Mouse (Mus musculus) kidney, embryonic 15.5 days (tissue): ENCODE measurements around the gene Ccdc92. TPM values are rescaled to one million over a fixed set of nuclear protein-coding genes. Genes with fewer than 3 reads are reported as not detected.
A peak's percentile ranks its signal among the peaks of the same experiment; 100 is the strongest.

Experiments used
- ATAC-seq: fragments of 200-750 bp; cut with Nextera tagmentation; replicated peaks from 2 replicates; pipeline ENCODE4 v1.8.0; 2017; ENCODE audit warnings: moderate TSS enrichment; ENCODE audit not compliant: low FRiP score
- H3K27ac ChIP-seq: fragments of 300-500 bp; sonication (generic); 2 replicates; pipeline ENCODE4 v1.5.1; 2015; ENCODE audit warnings: mild to moderate bottlenecking, inconsistent platforms
- H3K27me3 ChIP-seq: fragments of 300-500 bp; sonication (generic); 2 replicates; pipeline ENCODE4 v1.6.1; 2015; ENCODE audit warnings: inconsistent platforms
- H3K36me3 ChIP-seq: fragments of 300-500 bp; sonication (generic); 2 replicates; pipeline ENCODE4 v1.6.1; 2015; ENCODE audit warnings: inconsistent platforms
- H3K4me1 ChIP-seq: fragments of 300-500 bp; sonication (generic); 2 replicates; pipeline ENCODE4 v1.6.1; 2015; ENCODE audit warnings: inconsistent platforms
- H3K4me2 ChIP-seq: fragments of 300-500 bp; sonication (generic); 2 replicates; pipeline ENCODE4 v1.6.1; 2015; ENCODE audit warnings: moderate library complexity, mild to moderate bottlenecking, inconsistent platforms
- H3K4me3 ChIP-seq: fragments of 300-500 bp; sonication (generic); replicated peaks from 2 replicates; pipeline ENCODE4 v1.5.1; 2015; ENCODE audit warnings: mild to moderate bottlenecking, inconsistent platforms
- H3K9ac ChIP-seq: fragments of 300-500 bp; sonication (generic); 2 replicates; pipeline ENCODE4 v1.6.1; 2015; ENCODE audit warnings: mild to moderate bottlenecking, inconsistent platforms
- H3K9me3 ChIP-seq: fragments of 300-500 bp; sonication (generic); replicated peaks from 2 replicates; pipeline ENCODE4 v1.6.1; 2016; ENCODE audit warnings: inconsistent platforms
- WGBS: fragments of 180-500 bp; shearing (Covaris S2); methylation state at CpG from one replicate; pipeline ENCODE4 v1.1.7; 2015; ENCODE audit warnings: mixed read lengths; 5-methylcytosine and 5-hydroxymethylcytosine counted together
- polyA plus RNA-seq: library from polyadenylated mRNA; unstranded; fragments of >200 nt; fragmentation: Nextera tagmentation; extraction: Ambion mirVana; gene quantifications from 2 replicates; pipeline ENCODE4 v1.2.1, GENCODE M21; 2015

The Ccdc92 gene
- polyA plus RNA-seq, 1 experiment from 2014 or later = 9.1 TPM

DNA sequence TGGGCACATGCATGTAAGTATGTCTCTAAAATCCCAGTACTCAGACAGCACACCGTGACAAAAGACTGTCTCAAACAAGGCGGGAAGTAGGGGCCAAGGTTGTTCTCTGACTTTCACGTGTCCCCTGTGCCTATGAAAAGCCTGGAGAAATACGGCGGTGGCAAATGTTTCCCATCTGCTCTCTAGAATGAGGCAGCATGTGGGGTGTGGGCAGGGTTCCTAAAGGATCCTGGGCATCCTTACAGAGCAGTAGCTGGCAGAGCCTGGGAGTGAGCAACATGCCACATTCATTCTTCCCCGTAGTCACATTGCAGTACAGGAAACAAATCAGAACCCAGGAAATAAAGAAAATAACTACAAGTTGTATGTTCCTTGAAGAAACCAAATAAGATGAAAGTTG lies 21.7 kb upstream of the Ccdc92 start:
- no peak overlapping the region for H3K4me2 ChIP-seq
- no peak overlapping the region for H3K9ac ChIP-seq
- no peaks in the 10 kb centered on the region for H3K4me1 ChIP-seq
- H3K36me3 ChIP-seq = peaks cover 92% of the 10 kb centered on the region
- no peak overlapping the region for H3K27ac ChIP-seq
- no peaks in the 10 kb centered on the region for H3K9me3 ChIP-seq
- no peak for ATAC-seq
- H3K4me3 ChIP-seq = no peak overlapping the region
- no peaks in the 10 kb centered on the region for H3K27me3 ChIP-seq
- 88% methylated on average over 6 of the region's 6 CpGs for WGBS

DNA sequence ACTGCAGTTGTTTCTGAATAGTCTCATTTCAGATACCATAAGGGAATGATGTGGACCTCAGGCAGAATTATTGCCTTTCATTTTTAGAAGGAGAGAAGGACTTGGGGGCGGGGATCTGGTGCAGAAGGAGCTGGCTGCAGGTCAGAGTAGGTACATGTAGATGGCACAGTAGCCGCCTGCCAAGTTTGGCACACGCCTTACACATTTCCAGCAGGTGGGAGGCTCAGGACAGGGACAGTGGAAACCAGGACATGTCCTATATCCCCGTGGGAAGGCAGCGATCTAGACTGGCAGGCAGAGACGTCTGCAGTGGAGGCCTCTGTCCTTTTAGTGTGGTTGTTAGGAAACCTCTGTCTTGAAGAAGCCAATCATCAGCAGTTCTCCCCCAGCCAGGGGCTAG lies 17.6 kb upstream of the Ccdc92 start:
- Histone ChIP-seq H3K4me2 (no peak overlapping the region), H3K9me3 (no peaks in the 10 kb centered on the region), H3K27ac (no peak overlapping the region), H3K4me3 (no peak overlapping the region), H3K4me1 (peaks cover 19% of the 10 kb centered on the region; the same call in 1 of the 2 replicates), H3K36me3 (peaks cover 75% of the 10 kb centered on the region), H3K9ac (no peak overlapping the region), H3K27me3 (no peaks in the 10 kb centered on the region)
- no peak for ATAC-seq
- 90% methylated on average over 6 of the region's 6 CpGs for WGBS

DNA sequence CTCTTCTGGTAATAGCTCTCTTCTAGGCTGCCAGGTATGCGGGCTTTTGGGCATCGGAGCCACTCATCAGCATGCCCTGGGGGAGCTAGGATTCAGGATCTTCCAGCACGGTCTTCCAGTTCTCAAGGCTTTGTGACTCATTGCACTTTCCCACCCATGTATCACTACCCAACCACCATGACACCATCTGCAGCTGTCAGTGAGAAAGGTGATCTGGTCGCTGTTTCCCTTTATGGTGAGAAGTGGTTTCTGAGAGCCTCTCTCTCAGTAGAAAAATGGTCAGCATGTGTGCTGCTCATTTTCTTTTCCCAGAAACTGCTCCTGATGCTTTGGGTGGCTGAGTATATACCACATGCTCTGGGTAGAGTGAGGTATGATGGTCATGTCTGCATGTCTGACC lies 17.0 kb upstream of the Ccdc92 start:
- peaks cover 74% of the 10 kb centered on the region for H3K36me3 ChIP-seq
- WGBS = 77% methylated on average over 4 of the region's 4 CpGs
- H3K4me2 ChIP-seq = no peak overlapping the region
- ATAC-seq = no peak
- H3K27ac ChIP-seq = no peak overlapping the region
- H3K4me3 ChIP-seq = no peak overlapping the region
- H3K9me3 ChIP-seq = no peaks in the 10 kb centered on the region
- H3K9ac ChIP-seq = no peak overlapping the region
- no peaks in the 10 kb centered on the region for H3K27me3 ChIP-seq
- H3K4me1 ChIP-seq = peaks cover 21% of the 10 kb centered on the region; the same call in 1 of the 2 replicates

DNA sequence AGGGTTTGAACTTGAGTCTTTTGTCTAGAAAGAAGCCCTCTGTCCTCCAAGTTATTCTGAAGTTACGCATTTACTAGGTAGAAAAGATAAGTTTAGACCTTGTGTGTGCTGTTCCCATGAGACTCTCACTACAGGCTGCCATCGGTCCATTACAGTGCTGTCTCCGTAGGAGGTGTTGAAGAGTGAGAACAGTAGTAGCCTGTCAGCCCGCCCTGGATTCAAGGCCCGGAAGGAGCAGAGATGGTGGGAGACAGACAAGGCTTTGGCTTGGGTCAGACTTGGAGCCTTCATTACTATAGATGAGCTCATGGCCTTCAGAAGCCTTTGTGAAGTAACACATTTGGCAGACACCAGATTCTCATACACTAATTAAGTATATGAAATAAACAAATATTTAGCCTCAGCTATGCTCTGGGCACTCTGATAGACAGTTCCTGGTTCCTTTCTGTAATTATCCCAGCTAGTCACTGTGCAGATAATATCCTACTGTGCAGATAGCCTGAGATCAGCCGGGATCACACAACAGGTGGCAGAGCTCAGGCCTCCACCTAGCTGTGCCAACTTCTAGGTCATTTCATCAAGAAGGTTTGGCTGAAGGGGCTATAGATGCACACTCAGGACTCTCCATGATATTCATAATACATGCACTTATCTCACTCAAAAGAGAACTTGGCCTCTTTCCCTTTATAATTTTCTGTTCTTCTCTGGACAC lies 11.8 kb upstream of the Ccdc92 start:
- Histone ChIP-seq H3K9ac (no peak overlapping the region), H3K36me3 (peaks cover 40% of the 10 kb centered on the region), H3K4me2 (no peak overlapping the region), H3K9me3 (no peaks in the 10 kb centered on the region), H3K27ac (no peak overlapping the region), H3K4me3 (no peak overlapping the region), H3K4me1 (peaks cover 49% of the 10 kb centered on the region), H3K27me3 (no peaks in the 10 kb centered on the region)
- no peak for ATAC-seq
- 82% methylated on average over 6 of the region's 6 CpGs for WGBS

DNA sequence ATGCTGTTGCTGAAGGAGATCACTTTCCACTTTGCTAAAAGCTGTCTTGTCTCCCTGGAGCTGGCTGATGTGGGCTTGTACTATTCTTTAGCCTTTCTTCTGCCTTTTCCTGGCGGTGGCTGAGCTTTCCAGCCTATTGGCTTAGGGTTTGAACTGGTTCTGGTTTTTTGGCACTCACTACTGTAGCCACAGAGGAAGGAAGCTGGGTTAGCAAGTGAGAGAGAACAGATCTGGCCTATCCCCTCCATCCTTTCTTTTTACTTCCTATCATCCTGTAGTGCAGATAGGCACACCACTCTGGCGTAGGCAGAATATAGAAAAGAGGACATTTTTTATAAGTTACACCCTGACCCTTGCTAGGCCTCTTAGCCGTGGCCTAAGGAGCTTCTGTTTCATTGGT lies 10.9 kb upstream of the Ccdc92 start:
- ATAC-seq = no peak
- Histone ChIP-seq H3K4me3 (no peak overlapping the region), H3K4me1 (peaks cover 49% of the 10 kb centered on the region), H3K27me3 (no peaks in the 10 kb centered on the region), H3K4me2 (no peak overlapping the region), H3K36me3 (peaks cover 37% of the 10 kb centered on the region), H3K9ac (no peak overlapping the region), H3K27ac (no peak overlapping the region), H3K9me3 (no peaks in the 10 kb centered on the region)
- 75% methylated on average over 3 of the region's 3 CpGs for WGBS

DNA sequence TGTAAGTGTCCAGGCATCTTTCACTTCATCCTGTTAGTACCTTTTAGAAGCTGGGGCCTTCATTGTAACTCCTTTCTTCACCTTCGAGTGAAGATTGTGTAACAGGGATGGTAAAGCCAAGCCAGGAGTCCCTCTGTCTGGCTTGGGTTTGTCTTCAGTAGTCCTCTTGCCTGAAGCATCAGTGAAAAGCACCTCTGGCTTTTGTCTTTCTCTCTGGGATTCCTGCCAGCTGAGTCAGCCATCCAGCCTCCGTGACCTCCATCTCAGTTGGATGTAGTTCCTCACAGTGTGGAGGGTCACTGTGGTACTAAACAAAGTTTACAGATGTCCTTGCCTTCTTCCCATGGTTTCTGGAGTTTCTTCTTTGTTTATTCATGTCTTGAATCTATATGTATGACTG lies 9.8 kb upstream of the Ccdc92 start:
- no peak for ATAC-seq
- H3K4me3 ChIP-seq = no peak overlapping the region
- no peaks in the 10 kb centered on the region for H3K27me3 ChIP-seq
- H3K4me1 ChIP-seq = peaks cover 48% of the 10 kb centered on the region
- H3K36me3 ChIP-seq = peaks cover 48% of the 10 kb centered on the region
- H3K27ac ChIP-seq = 0 out of 2 replicates have a peak overlapping the region, but pooled peaks have one; percentile 6
- H3K9ac ChIP-seq = no peak overlapping the region
- WGBS = 73% methylated on average over 2 of the region's 2 CpGs
- H3K4me2 ChIP-seq = no peak overlapping the region
- no peaks in the 10 kb centered on the region for H3K9me3 ChIP-seq

DNA sequence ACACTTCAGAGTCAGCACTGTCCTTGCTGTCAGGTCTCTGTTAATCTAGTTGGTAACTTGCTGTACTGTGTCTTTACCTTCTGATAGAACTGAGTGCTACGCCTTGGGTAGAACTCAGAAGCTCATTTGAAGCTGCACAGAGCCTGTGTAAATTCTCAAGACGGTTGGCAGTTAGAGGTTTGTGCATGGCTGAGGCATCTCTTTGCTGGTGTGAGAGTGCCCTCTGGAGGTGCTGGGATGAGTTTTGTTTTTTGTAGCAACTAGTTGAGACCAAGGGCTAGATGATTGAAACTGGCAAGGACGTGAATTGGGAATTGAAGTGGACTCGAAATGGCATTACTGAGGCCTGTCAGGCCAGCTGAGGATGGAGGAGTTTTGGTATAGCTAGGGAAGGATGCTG lies 6.8 kb upstream of the Ccdc92 start:
- no peaks in the 10 kb centered on the region for H3K27me3 ChIP-seq
- no peak overlapping the region for H3K9ac ChIP-seq
- 49% methylated on average over 4 of the region's 4 CpGs for WGBS
- no peak overlapping the region for H3K27ac ChIP-seq
- peaks cover 42% of the 10 kb centered on the region for H3K4me1 ChIP-seq
- H3K4me3 ChIP-seq = no peak overlapping the region
- H3K9me3 ChIP-seq = no peaks in the 10 kb centered on the region
- peaks cover 35% of the 10 kb centered on the region for H3K36me3 ChIP-seq
- no peak for ATAC-seq
- H3K4me2 ChIP-seq = no peak overlapping the region

DNA sequence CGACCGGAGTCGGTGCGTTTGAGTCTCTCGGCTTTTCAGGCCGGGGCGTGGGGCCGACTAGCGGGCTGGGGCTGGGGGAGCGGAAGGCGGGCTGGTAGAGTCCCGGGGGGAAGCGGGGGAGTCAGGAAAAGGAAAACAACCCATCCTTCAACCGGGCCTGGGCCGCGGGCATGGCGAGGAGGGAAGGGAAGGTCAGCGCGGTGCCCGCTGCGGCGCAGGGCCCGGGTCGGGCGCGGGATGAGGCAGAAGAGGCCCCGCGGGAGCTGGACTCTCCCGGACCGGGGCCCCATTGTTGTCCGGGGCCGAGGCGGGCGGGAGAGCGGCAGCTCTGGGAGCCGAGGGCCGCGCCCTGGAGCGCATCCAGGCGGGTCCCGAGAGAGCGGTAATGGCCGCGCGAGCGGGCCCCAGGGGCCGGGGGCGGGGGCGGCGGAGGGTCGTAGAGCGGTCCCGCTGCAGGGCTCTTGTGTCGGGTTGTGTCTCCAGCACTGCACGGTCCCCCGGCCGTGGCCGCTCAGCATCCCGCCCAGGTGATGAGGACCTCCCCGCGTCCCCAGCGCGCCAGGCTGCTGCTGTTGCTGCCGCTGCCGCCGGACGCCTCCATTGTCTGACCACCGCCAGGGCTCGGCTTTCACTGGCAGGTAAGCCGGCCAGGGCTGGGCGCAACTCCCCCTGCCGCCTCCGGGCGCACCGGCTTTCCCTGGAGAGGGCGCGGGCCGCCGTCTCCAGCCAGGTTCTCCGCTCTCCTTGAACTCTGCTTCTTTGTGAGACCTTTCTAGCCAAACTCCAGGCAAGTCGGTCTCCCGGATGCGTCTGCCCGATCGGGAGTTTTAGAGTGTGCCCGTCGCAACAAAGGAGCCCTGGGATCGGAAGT lies 882 bp upstream of the Ccdc92 start:
- WGBS = under 1% methylated on average over 80 of the region's 88 CpGs
- Histone ChIP-seq H3K27ac (peak overlapping the region; percentile 96), H3K4me3 (peak overlapping the region; percentile 97), H3K9ac (peak overlapping the region; percentile 95), H3K27me3 (peaks cover 34% of the 10 kb centered on the region), H3K4me1 (peaks cover 38% of the 10 kb centered on the region), H3K36me3 (peaks cover 22% of the 10 kb centered on the region), H3K9me3 (no peaks in the 10 kb centered on the region), H3K4me2 (peak overlapping the region; percentile 97)
- ATAC-seq = no peak; the same call in none of the 2 replicates

DNA sequence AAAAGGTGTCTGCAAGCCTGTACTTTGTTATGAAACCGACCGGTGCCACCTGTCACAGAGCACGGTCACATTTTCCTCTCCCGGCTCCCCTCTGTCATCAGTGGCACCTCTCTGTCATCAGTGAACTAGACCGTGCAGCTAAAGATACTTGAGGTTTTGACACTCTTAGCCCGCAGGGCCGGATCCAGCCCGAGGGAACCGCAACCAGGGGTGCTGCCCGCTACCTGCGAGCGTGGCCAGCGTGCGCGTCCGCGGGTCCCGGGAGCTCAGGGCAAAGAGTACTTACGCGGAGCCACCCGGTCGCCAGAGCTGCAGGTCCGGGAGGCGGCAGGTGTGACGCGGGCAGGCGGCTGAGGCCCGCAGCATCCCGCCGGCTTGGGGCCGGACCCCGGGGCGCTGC lies 761 bp downstream of the Ccdc92 start:
- H3K27me3 ChIP-seq = peaks cover 34% of the 10 kb centered on the region
- no peak; the same call in 1 of the 2 replicates for ATAC-seq
- no peaks in the 10 kb centered on the region for H3K9me3 ChIP-seq
- H3K4me1 ChIP-seq = peaks cover 34% of the 10 kb centered on the region
- H3K27ac ChIP-seq = no peak overlapping the region; the same call in 1 of the 2 replicates
- WGBS = under 1% methylated on average over 28 of the region's 33 CpGs
- peak overlapping the region; percentile 97 for H3K4me3 ChIP-seq
- H3K36me3 ChIP-seq = peaks cover 10% of the 10 kb centered on the region
- H3K4me2 ChIP-seq = peak overlapping the region; percentile 97
- H3K9ac ChIP-seq = peak overlapping the region; percentile 52

DNA sequence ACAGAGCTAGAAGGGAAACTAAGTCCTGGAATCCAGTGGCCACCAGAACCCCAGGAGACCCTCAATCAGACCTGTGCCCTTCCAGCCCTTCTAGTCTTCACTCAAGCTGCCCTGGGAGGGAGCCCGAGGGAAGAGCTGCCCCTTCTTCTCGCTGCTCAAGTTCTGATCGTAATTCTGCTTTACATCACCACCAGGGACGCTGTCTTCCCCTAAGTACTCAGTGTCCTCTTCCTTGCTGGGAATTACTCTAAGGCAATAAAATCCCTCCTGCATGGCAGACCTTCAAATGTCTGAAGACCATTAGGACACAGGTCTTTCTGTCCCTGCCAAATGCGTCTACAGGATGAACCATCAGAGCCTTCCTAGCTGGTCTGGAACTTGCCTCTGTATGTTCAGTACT lies 2.2 kb downstream of the Ccdc92 start:
- Histone ChIP-seq H3K27ac (no peak overlapping the region), H3K4me3 (no peak overlapping the region), H3K9ac (no peak overlapping the region), H3K9me3 (no peaks in the 10 kb centered on the region), H3K4me2 (no peak overlapping the region), H3K36me3 (no peaks in the 10 kb centered on the region; the same call in 1 of the 2 replicates), H3K27me3 (peaks cover 34% of the 10 kb centered on the region), H3K4me1 (peaks cover 33% of the 10 kb centered on the region)
- ATAC-seq = no peak
- 7% methylated on average over 5 of the region's 5 CpGs for WGBS

DNA sequence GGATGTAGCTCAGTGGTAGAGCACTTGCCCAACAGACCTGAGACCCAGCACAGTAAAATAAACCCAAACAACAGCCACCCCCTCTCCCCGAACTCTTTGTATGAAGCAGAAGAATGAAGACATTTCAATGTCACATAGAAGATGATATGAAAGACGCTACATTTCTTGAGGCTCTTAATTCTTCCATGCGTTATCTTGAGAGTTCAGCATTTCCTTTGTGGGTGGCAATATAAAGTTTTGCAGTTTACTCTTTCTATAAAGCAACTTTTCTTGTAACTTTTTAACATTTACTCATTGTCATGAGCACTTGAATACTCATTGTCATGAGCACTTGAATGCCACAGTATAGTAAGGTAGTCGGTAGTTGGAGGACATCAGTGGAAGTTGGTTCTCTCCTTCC lies 8.0 kb downstream of the Ccdc92 start:
- 91% methylated on average over 4 of the region's 4 CpGs for WGBS
- no peak overlapping the region for H3K4me2 ChIP-seq
- H3K9me3 ChIP-seq = no peaks in the 10 kb centered on the region
- peaks cover 7% of the 10 kb centered on the region; the same call in 1 of the 2 replicates for H3K27me3 ChIP-seq
- no peak overlapping the region for H3K9ac ChIP-seq
- ATAC-seq = no peak
- no peak overlapping the region for H3K4me3 ChIP-seq
- 0 out of 2 replicates have a peak, but pooled peaks cover 7% of the 10 kb centered on the region for H3K4me1 ChIP-seq
- no peak overlapping the region for H3K27ac ChIP-seq
- no peaks in the 10 kb centered on the region for H3K36me3 ChIP-seq

DNA sequence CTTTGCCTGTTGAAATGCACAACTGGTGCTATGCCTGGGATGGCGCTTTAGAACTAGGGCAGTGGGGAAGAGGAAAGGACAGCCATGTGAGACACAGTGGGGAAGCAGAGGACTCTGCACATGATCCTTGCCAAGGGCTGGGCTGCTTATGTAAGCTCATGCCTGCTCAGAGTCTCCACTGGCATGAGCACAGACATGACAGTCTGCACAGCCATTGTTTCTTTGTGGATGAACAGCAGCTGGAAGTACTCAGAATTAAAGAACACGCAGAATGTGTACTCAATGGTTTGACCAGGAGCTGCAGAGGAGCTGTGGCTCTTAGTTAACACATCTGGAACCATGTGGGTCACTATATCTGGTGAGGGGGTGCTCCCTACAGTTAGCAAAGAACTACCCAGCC lies 9.1 kb downstream of the Ccdc92 start:
- Histone ChIP-seq H3K36me3 (no peaks in the 10 kb centered on the region), H3K27ac (0 out of 2 replicates have a peak overlapping the region, but pooled peaks have one; percentile 5), H3K9ac (no peak overlapping the region), H3K27me3 (no peaks in the 10 kb centered on the region), H3K9me3 (no peaks in the 10 kb centered on the region), H3K4me1 (0 out of 2 replicates have a peak, but pooled peaks cover 7% of the 10 kb centered on the region), H3K4me3 (no peak overlapping the region), H3K4me2 (no peak overlapping the region)
- no peak for ATAC-seq
- WGBS = 56% methylated on average over 2 of the region's 2 CpGs
